Mouse (Mus musculus): Measurements from ENCODE around the gene Proca1. TPM values are rescaled to one million over a fixed set of nuclear protein-coding genes. Genes with fewer than 3 reads are reported as not detected.

Gene Proca1
- polyA plus RNA-seq, 1 experiment from 2014 or later: 1.0 TPM

GRCm38 (mm10) chr11:78223586-78223985 is 30.4 kb downstream of the Proca1 start:
- no peak for DNase-seq (ENCODE audit: low spot score)
- TF ChIP-seq CTCF (IDR thresholded peaks at IDR 0.05; ENCODE audit: low read depth) (no peak), EP300 (optimal IDR thresholded peaks at IDR 0.05) (no peak)
- Histone ChIP-seq H3K27ac (replicated peaks) (no peak overlapping the region), H3K4me2 (replicated peaks; ENCODE audit: low read depth) (no peak overlapping the region), H3K4me1 (replicated peaks; ENCODE audit: control insufficient read depth, insufficient read depth) (no peaks in the 10 kb centered on the region), H3K9me3 (ENCODE audit: control insufficient read depth, low read length) (no peaks in the 10 kb centered on the region), H3K27me3 (ENCODE audit: control insufficient read depth, insufficient read depth, low read length) (no peaks in the 10 kb centered on the region), H3K9ac (ENCODE audit: low read length) (no peak overlapping the region), H3K36me3 (ENCODE audit: control insufficient read depth, insufficient read depth, low read length) (peaks cover 64% of the 10 kb centered on the region), H3K4me3 (ENCODE audit: low read depth, low read length) (no peak overlapping the region)
- WGBS: 85% methylated on average over 4 of the region's 4 CpGs
- ATAC-seq (ENCODE audit: low FRiP score, low TSS enrichment): no peak

- Histone ChIP-seq H3K27ac (replicated peaks) (no peak overlapping the region), H3K9ac (ENCODE audit: low read length) (no peak overlapping the region), H3K27me3 (ENCODE audit: control insufficient read depth, insufficient read depth, low read length) (no peaks in the 10 kb centered on the region), H3K9me3 (ENCODE audit: control insufficient read depth, low read length) (no peaks in the 10 kb centered on the region), H3K4me2 (replicated peaks; ENCODE audit: low read depth) (no peak overlapping the region), H3K4me3 (ENCODE audit: low read depth, low read length) (no peak overlapping the region), H3K36me3 (ENCODE audit: control insufficient read depth, insufficient read depth, low read length) (peaks cover 43% of the 10 kb centered on the region), H3K4me1 (replicated peaks; ENCODE audit: control insufficient read depth, insufficient read depth) (no peaks in the 10 kb centered on the region)
- DNase-seq (ENCODE audit: low spot score): no peak
- ATAC-seq (ENCODE audit: low FRiP score, low TSS enrichment): no peak; the same call in 1 of the 2 replicates
- TF ChIP-seq EP300 (optimal IDR thresholded peaks at IDR 0.05) (no peak), CTCF (IDR thresholded peaks at IDR 0.05; ENCODE audit: low read depth) (no peak)
- 89% methylated on average over 6 of the region's 6 CpGs for WGBS
Observed at GRCm38 (mm10) chr11:78231518-78231917, 38.3 kb downstream of the Proca1 start.

GRCm38 (mm10) chr11:78240193-78240857 is 47.1 kb downstream of the Proca1 start:
- TF ChIP-seq EP300 (optimal IDR thresholded peaks at IDR 0.05) (no peak), CTCF (IDR thresholded peaks at IDR 0.05; ENCODE audit: low read depth) (no peak)
- H3K4me3 ChIP-seq (ENCODE audit: low read depth, low read length): no peak overlapping the region
- no peak overlapping the region for H3K27ac ChIP-seq (replicated peaks)
- H3K4me2 ChIP-seq (replicated peaks; ENCODE audit: low read depth): no peak overlapping the region
- H3K9me3 ChIP-seq (ENCODE audit: control insufficient read depth, low read length): no peaks in the 10 kb centered on the region
- H3K27me3 ChIP-seq (ENCODE audit: control insufficient read depth, insufficient read depth, low read length): no peaks in the 10 kb centered on the region
- 0 out of 2 replicates have a peak, but pooled peaks cover 2% of the 10 kb centered on the region for H3K4me1 ChIP-seq (replicated peaks; ENCODE audit: control insufficient read depth, insufficient read depth)
- no peaks in the 10 kb centered on the region for H3K36me3 ChIP-seq (ENCODE audit: control insufficient read depth, insufficient read depth, low read length)
- WGBS: 81% methylated on average over 9 of the region's 9 CpGs
- no peak overlapping the region for H3K9ac ChIP-seq (ENCODE audit: low read length)
- DNase-seq (ENCODE audit: low spot score) (no peak), ATAC-seq (ENCODE audit: low FRiP score, low TSS enrichment) (no peak)

DNA sequence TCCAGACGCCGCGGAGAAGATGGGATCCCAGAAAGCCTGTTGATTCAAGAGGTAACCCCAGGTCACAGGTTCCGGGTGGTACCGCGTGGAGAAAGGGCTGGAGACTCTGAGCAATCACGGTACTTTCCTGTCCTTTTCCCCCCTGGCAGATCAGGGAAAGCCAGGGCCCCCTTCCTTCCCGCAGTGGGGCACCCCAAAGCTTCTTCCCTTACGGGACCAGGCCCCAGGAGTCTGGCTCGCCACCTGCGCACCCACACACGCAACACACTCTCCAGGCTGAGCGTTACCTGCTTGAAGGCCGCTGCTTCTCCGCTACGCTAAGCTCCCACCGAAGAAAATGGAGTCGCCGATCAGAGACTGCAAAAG is 52.1 kb downstream of the Proca1 start:
- TF ChIP-seq CTCF (IDR thresholded peaks at IDR 0.05; ENCODE audit: low read depth): no peak
- no peak for TF ChIP-seq EP300 (optimal IDR thresholded peaks at IDR 0.05)
- Histone ChIP-seq H3K9ac (ENCODE audit: low read length) (peak overlapping the region; percentile 98), H3K4me2 (replicated peaks; ENCODE audit: low read depth) (peak overlapping the region; percentile 77), H3K36me3 (ENCODE audit: control insufficient read depth, insufficient read depth, low read length) (no peaks in the 10 kb centered on the region), H3K9me3 (ENCODE audit: control insufficient read depth, low read length) (no peaks in the 10 kb centered on the region), H3K27me3 (ENCODE audit: control insufficient read depth, insufficient read depth, low read length) (no peaks in the 10 kb centered on the region), H3K4me3 (ENCODE audit: low read depth, low read length) (peak overlapping the region; percentile 87), H3K4me1 (replicated peaks; ENCODE audit: control insufficient read depth, insufficient read depth) (0 out of 2 replicates have a peak, but pooled peaks cover 2% of the 10 kb centered on the region), H3K27ac (replicated peaks) (peak overlapping the region; percentile 98)
- peak; percentile 14 for ATAC-seq (ENCODE audit: low FRiP score, low TSS enrichment)
- WGBS: 0% methylated on average over 18 of the region's 19 CpGs
- DNase-seq (ENCODE audit: low spot score): no peak

DNA sequence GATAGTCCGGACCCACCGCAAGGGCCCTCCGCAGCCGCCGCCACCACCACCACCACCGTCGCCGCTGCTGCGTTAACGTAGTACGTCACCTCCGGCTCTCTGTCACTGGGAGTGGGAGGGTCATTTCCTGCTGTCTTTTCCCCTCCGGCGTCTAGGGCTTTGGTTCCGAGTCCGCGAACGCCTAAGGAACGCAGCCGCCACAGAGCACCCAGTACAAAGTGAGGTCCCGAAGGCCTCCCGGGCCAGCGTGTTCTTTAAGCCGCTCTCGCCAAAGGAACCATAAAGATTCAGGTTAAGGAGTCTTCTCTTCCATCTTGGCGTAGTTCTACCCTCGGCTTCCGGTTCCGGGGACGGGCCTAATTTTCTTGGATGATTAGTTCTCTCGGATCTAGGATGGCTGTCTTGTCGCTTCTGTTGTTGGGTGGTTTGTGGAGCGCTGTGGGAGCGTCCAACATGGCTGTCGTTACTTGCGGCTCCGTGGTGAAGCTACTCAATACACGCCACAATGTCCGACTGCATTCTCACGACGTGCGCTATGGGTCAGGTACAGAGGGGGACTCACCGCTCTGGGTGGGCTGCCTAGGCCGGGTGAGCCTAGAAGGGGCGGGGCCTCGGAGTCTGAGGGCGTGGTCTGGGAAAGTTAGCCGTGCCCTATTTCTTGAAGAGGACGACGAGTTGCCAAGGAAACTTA is 52.6 kb downstream of the Proca1 start, which contains the start of the genes Sdf2 and Supt6:
Sdf2 (plus strand) TSS at position 120 of the 691 bp plus-strand sequence.
Supt6 (minus strand) TSS at position 361 of the 691 bp plus-strand sequence.
- DNase-seq (ENCODE audit: low spot score): peak; percentile 92
- ATAC-seq (ENCODE audit: low FRiP score, low TSS enrichment): peak; percentile 87
- Histone ChIP-seq H3K9ac (ENCODE audit: low read length) (peak within 1 kb of the TSS; percentile 98), H3K27ac (replicated peaks) (peak within 1 kb of the TSS; percentile 98), H3K27me3 (ENCODE audit: control insufficient read depth, insufficient read depth, low read length) (no peaks in the 10 kb centered on the region), H3K36me3 (ENCODE audit: control insufficient read depth, insufficient read depth, low read length) (no peaks in the 10 kb centered on the region), H3K4me1 (replicated peaks; ENCODE audit: control insufficient read depth, insufficient read depth) (0 out of 2 replicates have a peak, but pooled peaks cover 2% of the 10 kb centered on the region), H3K4me3 (ENCODE audit: low read depth, low read length) (peak within 1 kb of the TSS; percentile 87), H3K9me3 (ENCODE audit: control insufficient read depth, low read length) (no peaks in the 10 kb centered on the region), H3K4me2 (replicated peaks; ENCODE audit: low read depth) (peak within 1 kb of the TSS; percentile 77)
- TF ChIP-seq CTCF (IDR thresholded peaks at IDR 0.05; ENCODE audit: low read depth) (peak; percentile 26; the same call in 1 of the 2 replicates), EP300 (optimal IDR thresholded peaks at IDR 0.05) (peak; percentile 64)
- 0% methylated on average over 50 of the region's 50 CpGs for WGBS

All from stomach, postnatal 0 days (tissue).